Mouse (Mus musculus) ovary, postnatal 14 days (tissue): ENCODE results near the gene Tsga10ip.

Experiments
- DNase-seq: peaks from one replicate; pipeline ENCODE4 v3.0.0; 2022; ENCODE audit warnings: low spot score

The Tsga10ip gene

DNA sequence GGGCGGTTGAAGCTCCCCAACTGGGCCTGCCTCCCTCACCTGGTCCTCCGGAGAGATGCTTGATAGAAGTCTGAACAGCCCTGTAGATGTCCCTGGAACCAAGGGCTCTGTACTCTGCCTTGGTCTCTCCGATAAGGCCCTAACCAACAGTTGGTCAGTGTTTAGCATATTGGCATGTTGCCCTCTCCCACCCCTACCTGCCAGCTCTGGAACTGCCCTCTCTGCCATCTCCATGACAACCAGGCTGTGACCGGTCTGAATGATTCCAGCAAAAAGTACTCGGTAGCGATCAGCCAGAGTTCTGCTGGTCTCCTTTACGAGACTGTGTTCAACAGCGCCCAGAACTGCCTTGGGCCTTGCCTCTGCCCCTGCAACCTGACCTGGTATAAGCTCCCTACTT lies at the start of gene Tsga10ip:
Gene Tsga10ip, minus strand, starts transcription at position 234 of the 400 bp plus-strand sequence.
- DNase-seq = no peak

DNA sequence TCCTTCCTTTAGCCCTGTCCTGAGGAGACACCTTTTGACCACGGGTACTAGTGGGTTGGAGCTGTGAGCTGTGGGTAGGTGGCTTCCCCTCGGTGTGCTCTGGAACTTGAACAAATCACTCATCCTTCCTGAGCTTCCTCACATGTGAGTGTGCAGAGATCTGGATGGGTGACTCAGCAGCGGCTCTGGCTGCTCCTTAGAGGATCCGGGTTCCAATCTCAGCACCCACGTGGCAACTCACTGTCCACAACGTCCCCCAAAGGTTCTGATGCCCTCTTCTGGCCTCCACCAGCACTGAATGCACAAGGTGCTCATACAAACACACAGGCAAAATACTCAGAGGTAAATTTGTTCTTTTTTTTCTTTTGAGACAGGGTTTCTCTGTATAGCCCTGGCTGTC lies 49.4 kb upstream of the Tsga10ip start:
- no peak for DNase-seq

DNA sequence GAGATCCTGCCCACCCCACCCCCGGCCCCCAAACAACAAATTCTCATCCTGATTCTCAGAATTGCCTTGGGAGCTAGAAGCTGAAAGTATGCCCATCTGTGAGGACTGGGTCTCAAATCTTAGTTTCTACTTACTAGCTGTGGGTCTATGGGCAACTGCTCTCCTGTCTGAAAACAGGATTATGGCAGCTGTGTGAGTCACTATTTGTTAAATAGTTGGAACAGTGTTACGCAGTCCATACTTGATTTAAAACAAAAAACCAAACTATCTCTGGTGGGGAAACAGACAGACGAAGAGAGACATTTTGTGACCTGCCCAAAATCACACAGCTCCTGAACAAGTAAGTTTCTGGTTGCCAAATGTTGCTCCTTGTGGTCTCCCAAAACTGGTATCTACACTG lies 47.3 kb upstream of the Tsga10ip start:
- no peak for DNase-seq

DNA sequence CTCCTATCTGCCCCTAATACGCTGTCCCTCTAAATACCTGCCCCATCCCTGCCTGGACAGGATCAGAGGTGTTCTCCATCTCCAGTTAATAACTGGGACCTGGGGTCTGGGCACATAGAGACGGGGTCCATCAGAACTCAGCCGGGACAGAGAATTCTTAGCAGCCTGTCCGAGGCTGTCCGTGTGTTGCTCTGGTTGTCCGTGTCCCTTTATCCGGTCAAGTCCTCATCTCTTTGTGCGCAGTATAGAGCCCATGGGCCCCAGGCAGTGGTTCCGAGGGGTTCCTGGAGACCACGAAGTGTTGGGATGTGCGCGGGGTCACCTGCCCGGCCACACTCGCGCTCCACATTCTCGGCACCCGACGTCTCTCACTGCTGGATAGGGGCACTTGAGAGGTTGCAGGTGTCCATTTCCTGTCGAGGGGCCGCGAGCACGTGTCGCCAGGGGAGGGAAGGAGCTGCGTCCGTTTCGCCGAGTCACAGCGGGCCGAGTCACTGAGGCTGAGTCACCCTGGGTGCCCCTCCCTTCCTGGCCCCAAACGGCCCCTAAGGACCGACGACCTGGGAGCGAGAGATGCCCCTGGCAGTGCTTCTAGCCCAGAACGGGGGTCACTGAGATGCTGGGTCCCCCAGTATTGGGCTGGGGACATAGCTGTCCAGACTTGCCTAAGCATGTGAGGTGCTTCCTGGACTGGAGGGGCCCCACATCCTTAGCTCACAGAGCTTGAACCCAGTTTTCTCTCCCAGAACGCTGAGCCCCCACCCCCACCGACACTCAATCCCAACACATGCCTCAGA lies 46.2 kb upstream of the Tsga10ip start:
- no peak for DNase-seq

DNA sequence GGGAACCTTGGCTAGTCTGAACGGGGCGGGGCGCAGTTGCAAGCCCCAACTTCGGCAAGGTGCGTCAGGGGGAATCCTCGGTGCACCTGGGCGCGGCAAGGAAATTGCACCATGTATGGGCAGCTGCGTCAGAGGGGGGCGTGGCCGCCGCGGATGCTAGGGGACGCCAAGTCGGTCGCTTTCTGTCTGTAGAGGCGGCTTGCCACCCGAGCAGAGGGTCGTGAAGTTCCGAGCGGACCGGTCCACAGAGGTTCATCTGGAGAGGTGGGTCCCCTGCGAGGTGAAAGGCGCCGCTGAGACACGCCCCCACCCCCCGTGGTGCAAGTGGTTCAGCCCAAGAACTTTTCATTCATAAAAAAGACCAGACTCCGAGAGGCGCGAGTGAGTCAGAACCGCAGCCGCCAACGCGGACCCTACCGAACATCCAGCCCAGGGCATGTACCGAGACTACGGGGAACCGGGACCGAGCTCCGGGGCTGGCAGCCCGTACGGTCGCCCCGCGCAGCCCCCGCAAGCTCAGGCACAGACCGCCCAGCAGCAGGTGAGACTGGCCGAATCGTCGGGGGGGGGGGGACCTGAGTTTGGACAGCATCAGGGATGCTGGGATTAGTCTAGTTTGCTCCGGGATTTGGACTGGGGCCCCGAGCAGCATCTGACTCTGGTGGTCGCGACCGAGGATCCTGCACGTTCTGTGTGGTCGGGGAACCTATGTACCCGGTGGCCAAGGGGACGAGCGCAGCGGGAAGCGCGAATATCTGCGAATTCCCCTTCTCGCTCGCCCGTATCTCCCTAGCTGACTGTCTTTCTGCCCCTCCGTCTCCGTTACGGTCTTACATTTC lies 45.4 kb upstream of the Tsga10ip start, which contains the start of gene Fosl1:
Gene Fosl1, plus strand, starts transcription at position 33 of the 839 bp plus-strand sequence.
- DNase-seq = peak; percentile 63

DNA sequence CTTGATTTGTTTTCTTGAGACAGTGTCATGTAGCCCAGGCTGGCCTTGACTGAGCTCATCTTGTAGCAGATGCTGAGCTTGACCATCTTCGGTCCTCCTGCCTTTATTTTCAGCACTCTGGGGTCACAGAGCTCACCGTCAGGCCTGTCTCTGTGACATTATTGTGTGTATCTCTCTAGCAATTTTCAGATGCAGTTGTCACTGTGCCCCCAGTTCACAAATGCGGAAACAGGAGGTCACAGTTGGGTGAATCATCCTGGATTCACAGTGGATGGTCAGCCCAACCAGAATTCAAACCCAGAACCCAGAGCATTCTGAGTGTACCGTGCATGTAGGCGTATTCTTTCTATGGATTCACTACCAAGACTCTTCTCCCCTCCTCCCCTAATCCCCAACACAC lies 43.4 kb upstream of the Tsga10ip start:
- DNase-seq = no peak

DNA sequence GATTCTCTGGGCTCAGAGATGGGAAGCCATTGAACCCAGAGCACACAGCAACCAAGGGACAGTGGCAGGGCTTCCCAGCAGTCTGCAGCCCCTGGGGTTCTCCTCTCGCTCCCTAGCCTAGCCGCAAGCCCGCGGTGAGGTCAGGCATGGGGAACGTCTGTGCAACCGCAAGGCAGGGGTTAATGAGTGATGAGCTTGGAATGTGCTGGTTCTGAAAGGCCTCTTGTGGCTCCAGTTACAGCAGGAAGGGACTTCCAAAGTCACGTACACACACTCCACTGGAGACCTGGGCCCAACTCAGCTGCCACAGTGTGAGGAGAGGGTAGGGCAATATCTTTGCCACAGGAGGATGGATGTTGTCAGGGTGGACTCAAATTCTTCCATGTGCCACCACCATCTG lies 42.6 kb upstream of the Tsga10ip start:
- DNase-seq = no peak

DNA sequence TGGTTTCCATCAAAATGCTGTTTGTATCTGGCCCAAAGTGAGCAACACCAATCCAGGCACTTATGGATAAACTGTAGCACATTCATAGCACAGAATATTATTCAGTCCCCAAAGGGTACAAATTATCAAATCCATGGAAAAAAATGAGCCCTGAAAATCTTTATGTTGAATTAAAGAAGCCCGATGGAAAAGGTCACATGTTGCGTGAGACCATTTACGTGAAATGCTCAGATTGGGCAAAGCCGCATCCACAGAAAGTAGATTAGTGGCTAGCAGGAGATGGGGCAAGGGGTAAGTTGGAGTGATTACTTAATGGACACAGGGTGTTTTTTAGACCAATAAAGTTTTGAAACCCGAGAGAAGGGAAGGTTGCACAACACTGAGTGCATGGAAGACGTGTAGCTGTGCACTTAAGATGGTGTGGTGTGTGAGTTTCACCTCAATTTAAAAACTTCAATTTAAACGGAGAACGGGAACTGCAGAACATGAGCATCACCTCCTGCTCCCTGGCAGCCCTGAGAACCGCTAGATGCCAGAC lies 42.1 kb upstream of the Tsga10ip start:
- DNase-seq = no peak

DNA sequence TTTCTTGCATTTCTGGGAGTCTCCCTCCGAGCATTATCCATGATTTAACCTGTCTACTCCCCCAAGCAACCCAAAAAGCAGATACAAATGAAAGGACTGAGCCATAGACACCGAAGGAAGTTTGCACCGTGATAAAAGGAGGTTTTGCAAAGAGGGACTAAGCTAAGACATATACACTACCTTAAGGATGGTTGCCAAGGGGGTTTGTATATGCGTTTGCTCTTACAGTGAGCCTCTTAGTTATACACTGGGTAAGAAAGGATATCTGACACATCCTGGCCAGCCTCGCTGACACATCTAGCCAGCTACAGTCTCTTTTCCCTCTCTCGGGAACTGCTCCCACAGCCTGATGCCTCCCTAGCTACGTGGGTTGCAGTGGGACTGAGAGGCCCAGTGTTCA lies 31.6 kb upstream of the Tsga10ip start:
- no peak for DNase-seq

DNA sequence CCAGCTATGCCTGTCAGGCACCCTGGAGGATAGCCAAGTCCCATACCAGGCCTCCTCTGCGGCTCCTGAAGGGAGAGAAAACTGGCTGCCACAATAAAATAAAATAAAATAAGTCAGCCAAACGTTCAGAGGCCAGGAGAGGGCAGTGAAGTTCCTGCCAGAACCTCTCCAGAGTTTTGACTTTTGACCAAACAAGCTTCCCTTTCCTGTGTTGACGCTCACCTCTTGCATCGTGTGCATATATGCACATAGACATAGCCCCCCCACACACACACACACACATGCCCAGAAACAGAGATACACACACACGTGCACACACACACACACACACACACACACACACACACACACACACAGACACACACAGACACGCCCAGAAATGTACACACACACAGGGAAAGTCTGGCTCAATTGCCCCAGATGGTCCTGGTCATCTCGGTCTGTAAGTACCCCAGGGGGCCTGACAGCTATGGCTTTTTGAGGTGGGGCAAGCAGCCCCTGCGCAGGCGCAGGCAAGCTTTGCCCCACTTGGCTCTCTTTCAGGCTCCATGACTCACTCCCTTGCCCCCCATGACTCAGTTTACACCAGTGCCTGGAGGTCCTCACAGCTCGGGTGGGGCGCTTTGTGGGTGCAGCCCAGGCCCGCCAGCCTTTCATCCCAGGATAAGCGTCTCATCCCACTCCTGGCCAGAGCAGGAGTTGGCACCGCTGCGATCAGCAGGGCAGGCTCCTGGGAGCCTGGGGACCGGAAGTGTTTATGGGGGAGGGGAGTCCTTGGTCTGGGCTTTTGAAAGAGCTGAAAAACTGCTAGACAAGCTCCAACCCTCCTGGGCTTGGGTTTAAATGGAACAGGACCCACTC lies 30.9 kb upstream of the Tsga10ip start:
- DNase-seq = peak; percentile 44

DNA sequence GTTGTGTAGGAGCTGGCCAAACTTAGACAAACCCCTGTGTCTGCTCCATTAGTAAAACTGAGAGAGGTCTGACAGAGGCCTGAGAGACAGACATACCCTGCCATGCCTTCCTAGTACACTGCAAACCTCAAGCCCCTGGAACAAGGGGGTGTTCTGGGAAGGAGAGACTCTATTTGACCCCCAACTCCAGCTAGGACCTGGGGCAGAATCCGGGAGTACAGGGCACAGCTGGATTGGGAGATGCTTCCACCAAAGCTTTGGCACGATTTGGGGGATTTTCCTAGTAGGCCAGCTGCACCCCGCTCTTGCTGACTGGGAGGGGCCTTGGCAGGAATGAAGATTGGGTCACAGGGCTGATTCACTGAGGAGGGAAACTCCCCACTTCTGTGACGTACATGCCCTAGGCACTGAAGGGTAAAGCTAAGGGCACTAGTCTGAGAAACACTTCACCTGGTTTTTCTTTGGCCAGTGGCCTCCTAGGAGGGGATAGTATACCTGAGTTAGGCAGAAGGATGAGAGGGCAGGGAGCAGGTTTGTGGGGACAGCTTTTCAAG lies 29.7 kb upstream of the Tsga10ip start:
- no peak for DNase-seq

DNA sequence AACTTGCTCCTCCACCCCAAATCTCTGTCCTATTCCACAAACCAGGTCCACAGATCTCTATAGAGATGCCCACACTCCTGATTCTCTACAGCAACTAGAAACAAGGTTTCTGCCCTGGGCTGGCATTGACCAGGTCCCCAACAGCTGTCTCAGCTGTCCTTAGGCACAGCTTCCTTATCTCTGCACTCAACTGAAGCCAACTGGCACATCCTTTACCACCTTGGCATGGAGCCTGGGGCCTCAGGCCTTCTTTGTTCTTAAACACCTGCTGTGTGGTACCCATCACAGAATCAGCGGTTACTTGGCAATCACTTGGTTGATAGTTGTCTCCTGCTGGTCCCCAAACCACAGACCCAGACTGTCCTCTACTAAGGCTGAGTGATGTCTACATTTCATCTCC lies 28.1 kb upstream of the Tsga10ip start:
- no peak for DNase-seq

DNA sequence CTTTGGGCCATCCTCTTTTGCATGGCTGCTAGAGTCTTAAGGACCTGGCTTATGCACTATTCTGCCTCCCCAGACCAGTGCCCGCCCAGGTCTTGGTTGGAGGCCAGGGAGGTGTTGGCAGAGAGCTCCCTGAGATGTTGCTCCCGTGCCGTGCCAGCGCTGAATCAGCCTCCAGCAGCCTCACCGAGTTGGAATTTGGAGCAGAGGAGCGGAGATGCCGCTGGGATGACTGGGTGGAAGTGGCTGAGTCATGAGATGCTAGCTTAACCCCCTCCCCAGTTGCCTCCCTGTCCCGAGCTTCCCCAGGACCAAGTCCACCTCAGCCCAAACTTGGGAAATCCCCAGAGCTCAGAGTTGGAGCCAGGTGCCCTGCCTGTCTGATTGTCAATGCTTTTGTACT lies 27.5 kb upstream of the Tsga10ip start:
- DNase-seq = no peak

DNA sequence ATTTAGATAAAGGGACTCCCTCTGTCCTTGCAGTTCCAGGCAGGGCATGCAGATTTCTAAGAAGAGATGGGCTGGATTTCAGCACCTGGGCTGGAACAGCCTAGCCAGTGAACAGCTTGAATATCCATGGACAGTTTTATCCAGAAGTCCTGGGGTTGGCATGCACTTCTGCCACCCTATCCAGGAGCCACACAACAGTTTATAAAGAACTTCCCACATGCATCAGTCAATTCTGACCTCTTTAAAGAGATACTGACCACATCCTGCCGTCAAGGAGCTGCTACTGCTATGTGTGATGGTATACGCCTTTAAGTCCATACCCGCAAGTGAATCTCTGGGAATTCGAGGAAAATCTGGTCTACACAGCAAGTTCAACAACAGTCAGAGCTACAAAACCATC lies 26.9 kb upstream of the Tsga10ip start:
- no peak for DNase-seq

DNA sequence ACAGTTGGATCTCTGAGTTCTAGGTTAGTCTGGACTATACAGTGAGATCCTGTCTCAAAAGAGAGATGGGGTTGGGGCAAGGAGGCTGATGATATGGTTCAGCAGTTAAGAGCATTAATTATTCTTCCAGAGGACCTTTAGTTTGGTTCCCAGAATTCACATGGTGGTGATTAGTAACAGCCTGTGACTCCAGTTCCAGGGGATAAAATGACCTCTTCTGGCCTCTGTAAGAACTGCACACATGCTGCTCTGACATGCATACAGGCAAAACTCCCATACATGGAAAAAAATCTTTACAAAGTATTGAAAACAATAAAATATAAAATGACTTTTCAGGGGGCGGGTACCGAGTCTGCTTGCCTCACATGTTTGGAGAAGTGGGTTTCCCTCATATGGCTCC lies 25.8 kb upstream of the Tsga10ip start:
- DNase-seq = no peak

DNA sequence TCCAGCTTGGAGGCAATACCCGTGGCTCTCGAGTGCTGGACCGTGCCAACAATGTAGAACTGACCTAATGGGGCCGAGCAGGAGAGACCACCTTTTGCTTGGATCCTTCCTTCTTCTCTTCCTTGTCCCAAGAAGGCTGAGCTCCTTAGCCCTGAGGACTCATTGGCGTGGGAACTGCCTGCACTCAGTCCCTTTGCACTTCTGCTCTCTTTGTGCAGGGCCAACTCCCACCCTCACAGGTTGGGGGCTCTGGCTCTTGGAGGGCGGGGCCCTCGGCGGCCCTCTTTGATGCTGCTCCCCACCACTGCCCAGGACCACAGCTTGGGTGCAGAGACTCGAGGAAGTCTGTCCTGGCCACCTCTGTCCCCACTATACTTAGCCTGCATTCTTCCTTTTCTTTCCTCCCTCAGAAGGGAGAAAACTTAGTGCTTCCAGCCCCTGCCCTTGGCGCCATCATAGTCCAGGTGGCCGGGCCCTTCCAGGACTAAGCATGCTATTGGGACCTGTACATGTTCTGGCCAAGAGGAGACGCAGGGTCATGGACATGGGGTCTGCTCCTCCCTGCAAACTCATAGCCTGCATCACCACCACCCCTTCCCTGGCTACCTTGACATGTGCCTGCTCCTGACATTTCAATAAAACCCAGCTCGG lies 24.4 kb upstream of the Tsga10ip start:
- no peak for DNase-seq

DNA sequence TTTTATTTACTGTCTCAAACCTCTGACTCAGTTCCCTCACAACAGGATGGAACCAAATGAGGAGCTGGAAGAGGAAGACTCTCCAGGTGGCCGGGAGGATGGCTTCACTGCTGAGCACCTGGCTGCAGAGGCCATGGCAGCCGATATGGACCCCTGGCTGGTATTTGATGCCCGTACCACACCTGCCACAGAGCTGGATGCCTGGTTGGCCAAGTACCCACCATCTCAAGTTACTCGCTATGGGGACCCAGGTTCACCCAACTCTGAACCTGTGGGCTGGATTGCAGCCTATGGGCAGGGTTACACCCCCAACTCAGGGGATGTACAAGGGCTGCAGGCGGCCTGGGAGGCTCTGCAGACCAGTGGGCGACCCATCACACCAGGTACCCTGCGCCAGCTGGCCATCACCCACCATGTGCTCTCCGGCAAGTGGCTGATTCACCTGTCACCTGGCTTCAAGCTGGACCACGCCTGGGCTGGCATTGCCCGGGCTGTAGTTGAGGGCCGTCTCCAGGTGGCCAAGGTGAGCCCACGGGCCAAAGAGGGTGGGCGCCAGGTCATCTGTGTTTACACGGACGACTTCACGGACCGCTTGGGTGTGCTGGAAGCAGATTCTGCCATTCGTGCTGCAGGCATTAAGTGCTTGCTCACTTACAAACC lies 23.7 kb upstream of the Tsga10ip start:
- no peak for DNase-seq

DNA sequence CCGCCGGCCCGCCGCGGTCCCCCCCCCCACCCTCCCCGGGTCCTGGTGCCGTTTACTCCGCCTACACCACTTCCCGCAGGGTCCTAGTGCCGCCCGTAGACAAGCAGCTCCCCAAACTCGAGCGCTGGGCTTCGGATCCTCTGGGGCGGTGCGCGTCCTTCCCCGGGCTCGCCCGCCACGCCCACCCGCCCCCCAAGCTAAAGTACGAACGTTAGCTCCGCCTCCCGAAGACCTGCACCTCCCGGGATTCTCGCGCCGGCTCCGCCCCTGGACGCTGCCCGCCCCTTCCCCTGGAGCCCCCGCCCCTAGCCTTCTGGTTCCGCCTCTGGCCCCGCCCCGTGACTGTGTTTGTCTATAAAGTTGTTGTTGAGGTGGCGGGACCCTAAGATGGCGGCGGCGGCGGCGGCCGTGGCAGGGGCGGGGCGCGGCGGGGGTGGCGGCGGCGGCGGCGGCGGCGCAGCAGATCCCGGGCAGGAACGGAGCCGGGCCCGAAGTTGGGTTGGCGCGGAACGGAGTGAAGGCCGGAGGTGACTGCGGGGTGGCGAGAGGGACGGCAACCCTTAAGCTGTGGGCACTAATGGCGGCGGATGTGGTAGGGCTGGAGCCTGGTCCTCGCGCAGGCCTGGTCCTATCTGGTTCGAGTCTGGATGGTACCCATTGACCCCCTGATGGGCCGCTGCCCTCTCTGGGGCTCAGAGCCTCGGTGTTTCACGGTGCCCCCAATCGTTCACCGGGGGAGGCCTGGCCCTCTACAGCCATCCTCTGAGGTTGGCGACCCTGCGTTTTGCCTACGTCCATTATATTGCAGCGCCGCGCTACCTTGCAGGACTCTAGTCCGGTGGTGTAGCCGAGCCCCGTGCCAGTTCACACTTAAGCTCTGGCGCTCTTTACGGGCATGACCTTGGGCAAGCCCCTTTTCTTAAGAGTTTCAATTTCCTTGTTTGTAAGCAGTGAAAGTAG lies 22.7 kb upstream of the Tsga10ip start, which contains the start of the genes Drap1 and AI837181:
Gene Drap1, minus strand, starts transcription at position 198 of the 960 bp plus-strand sequence.
Gene AI837181, plus strand, starts transcription at position 363 of the 960 bp plus-strand sequence.
- peak; percentile 92 for DNase-seq

DNA sequence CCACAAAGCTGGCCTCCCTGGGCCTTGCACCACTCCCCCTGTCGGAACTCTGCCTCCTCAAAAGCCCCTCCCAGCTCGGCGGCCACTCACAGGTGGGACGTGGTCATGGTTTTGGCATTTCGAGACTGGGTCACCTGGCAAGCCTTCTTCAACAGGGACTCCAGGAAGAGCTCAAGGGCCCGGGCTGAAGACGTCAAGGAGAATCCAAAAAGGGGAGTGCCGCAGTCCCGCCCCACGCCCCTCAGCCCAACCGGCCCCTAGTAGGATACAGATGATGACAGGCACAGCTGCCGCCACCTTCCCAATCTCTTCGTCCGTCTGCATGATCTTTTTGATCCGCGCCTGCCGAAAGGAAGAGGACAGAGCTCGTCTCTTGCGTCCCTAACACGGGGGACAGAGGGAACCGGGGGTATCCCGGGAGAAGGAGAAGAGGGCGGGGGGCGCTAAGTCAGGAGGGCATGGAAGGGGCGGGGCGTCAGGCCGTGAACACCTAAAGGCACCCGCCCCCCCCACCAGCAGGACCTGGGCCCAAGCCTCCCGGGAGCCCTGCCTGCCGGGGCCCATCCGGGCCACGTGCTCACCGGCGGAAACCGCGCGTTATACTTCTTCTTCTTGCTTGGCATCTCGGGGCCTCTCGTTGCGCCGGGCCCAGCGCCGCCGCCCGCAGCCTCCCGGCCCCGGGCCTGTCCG lies 21.9 kb upstream of the Tsga10ip start:
- DNase-seq = peak; percentile 60
